Mouse (Mus musculus) ES-E14 (cell line): ENCODE results near the gene Pth1r. TPM values are rescaled to one million over a fixed set of nuclear protein-coding genes. Genes with fewer than 3 reads are reported as not detected.

Source experiments
- DNase-seq: peaks from one replicate; pipeline ENCODE4 v3.0.0-alpha.2; 2013; ENCODE audit warnings: low read depth, low spot score
- H3K27ac ChIP-seq: 2 replicates; pipeline ENCODE4 v1.5.1; 2012; ENCODE audit warnings: low read depth, mild to moderate bottlenecking, low read length, moderate library complexity, mixed read lengths; ENCODE audit not compliant: poor library complexity, insufficient read depth, severe bottlenecking
- H3K36me3 ChIP-seq: 2 replicates; pipeline ENCODE4 v1.6.1; 2012; ENCODE audit warnings: mild to moderate bottlenecking, low read length, moderate library complexity, mixed read lengths; ENCODE audit not compliant: control insufficient read depth, poor library complexity, insufficient read depth, severe bottlenecking
- H3K4me1 ChIP-seq, 2 experiments: fragments of 150-350 bp in 1 of 2; sonication (generic) in 1 of 2; 2 replicates each; pipeline ENCODE4 v1.6.1; 2012; ENCODE audit warnings: low read length in 2 of 2, mild to moderate bottlenecking in 1 of 2, mixed read lengths in 1 of 2; ENCODE audit not compliant: control insufficient read depth in 2 of 2, insufficient read depth in 2 of 2, poor library complexity in 1 of 2
- H3K4me3 ChIP-seq, 2 experiments: fragments of 150-350 bp in 1 of 2; sonication (generic) in 1 of 2; 2 replicates each; pipeline ENCODE4 v1.5.1; 2012; ENCODE audit warnings: low read length in 2 of 2, low read depth in 1 of 2, mild to moderate bottlenecking in 1 of 2, mixed read lengths in 1 of 2; ENCODE audit not compliant: insufficient read depth in 1 of 2, poor library complexity in 1 of 2, severe bottlenecking in 1 of 2
- H3K9ac ChIP-seq: 2 replicates; pipeline ENCODE4 v1.6.1; 2012; ENCODE audit warnings: low read depth, mild to moderate bottlenecking, low read length, mixed read lengths; ENCODE audit not compliant: poor library complexity, insufficient read depth, severe bottlenecking
- H3K9me3 ChIP-seq: fragments of 150-350 bp; sonication (generic); 2 replicates; pipeline ENCODE4 v1.6.1; 2012; ENCODE audit warnings: low read depth, mild to moderate bottlenecking, low read length; ENCODE audit not compliant: control insufficient read depth, insufficient read depth
- CHD2 ChIP-seq: IDR thresholded peaks from 2 replicates; pipeline ENCODE4 v1.6.1; 2014; ENCODE audit warnings: mild to moderate bottlenecking, low read depth, low read length, inconsistent platforms
- HCFC1 ChIP-seq: IDR thresholded peaks from 2 replicates; pipeline ENCODE4 v1.6.1; 2012; ENCODE audit warnings: low read length, inconsistent platforms, borderline replicate concordance; ENCODE audit not compliant: insufficient read depth
- MAFK ChIP-seq: IDR thresholded peaks from 2 replicates; pipeline ENCODE4 v1.6.1; 2014; ENCODE audit warnings: mild to moderate bottlenecking, low read depth, low read length, inconsistent platforms; ENCODE audit not compliant: insufficient read depth
- ZC3H11A ChIP-seq: IDR thresholded peaks from 2 replicates; pipeline ENCODE4 v1.6.1; 2012; ENCODE audit warnings: low read depth, mild to moderate bottlenecking, inconsistent platforms, low read length, borderline replicate concordance
- ZNF384 ChIP-seq: IDR thresholded peaks from 2 replicates; pipeline ENCODE4 v1.6.1; 2012; ENCODE audit warnings: low read depth, low read length, inconsistent platforms
- in situ Hi-C, 2 experiments: fragments of 600-800 bp; cut with MboI; formaldehyde crosslinking; loops; one replicate each; pipeline ENCODE4 v1.15.1; 2025; ENCODE audit warnings: low sequenced_read_pairs in 2 of 2, inconsistent platforms in 1 of 2; ENCODE audit not compliant: unreplicated experiment in 2 of 2
- total RNA-seq: library from RNA; depleted of rRNA; stranded (reverse); fragments of 300-350 nt; gene quantifications from 2 replicates; pipeline ENCODE4 v1.2.3, GENCODE M21; 2012

The Pth1r gene
- total RNA-seq, 1 experiment, result 6.8 TPM

GRCm38 (mm10) chr9:110711996-110712395, 34.9 kb downstream of the Pth1r start:
- H3K36me3 ChIP-seq, result peaks cover 7% of the 10 kb centered on the region; the same call in 1 of the 2 replicates
- no peaks in the 10 kb centered on the region for H3K9me3 ChIP-seq
- H3K9ac ChIP-seq, result no peak overlapping the region
- TF ChIP-seq ZC3H11A (no peak), CHD2 (no peak), HCFC1 (no peak), MAFK (no peak), ZNF384 (no peak)
- H3K4me3 ChIP-seq, result no peak overlapping the region
- no peak overlapping the region for H3K27ac ChIP-seq
- in situ Hi-C loops, result loop anchor here in 1 of 2 experiments (10.0 kb wide), 1 partner anchor 163 kb away; the partner anchor contains the start of gene Als2cl
- DNase-seq, result no peak
- H3K4me1 ChIP-seq, result peaks cover 0 to 3% of the 10 kb centered on the region in 2 experiments; a peak in 1 of 4 replicates

GRCm38 (mm10) chr9:110711532-110711931, 35.4 kb downstream of the Pth1r start:
- in situ Hi-C loops, result loop anchor here in 1 of 2 experiments (10.0 kb wide), 1 partner anchor 163 kb away; the partner anchor contains the start of gene Als2cl
- Histone ChIP-seq H3K9ac (no peak overlapping the region), H3K4me3 (no peak overlapping the region), H3K36me3 (peaks cover 7% of the 10 kb centered on the region; the same call in 1 of the 2 replicates), H3K9me3 (no peaks in the 10 kb centered on the region), H3K4me1 (peaks cover 0 to 3% of the 10 kb centered on the region in 2 experiments; a peak in 1 of 4 replicates), H3K27ac (no peak overlapping the region)
- DNase-seq, result no peak
- no peak for TF ChIP-seq ZNF384
- TF ChIP-seq CHD2, result no peak
- TF ChIP-seq HCFC1, result no peak
- TF ChIP-seq MAFK, result no peak
- TF ChIP-seq ZC3H11A, result no peak

- TF ChIP-seq ZC3H11A (peak; percentile 57; the same call in 1 of the 2 replicates), ZNF384 (no peak), CHD2 (no peak), HCFC1 (no peak), MAFK (no peak)
- H3K27ac ChIP-seq, result no peak overlapping the region
Observed at GRCm38 (mm10) chr9:110709640-110710258, 37.2 kb downstream of the Pth1r start.

GRCm38 (mm10) chr9:110706784-110707183, 40.2 kb downstream of the Pth1r start:
- no peaks in the 10 kb centered on the region for H3K9me3 ChIP-seq
- H3K4me3 ChIP-seq, result no peak overlapping the region
- in situ Hi-C loops, result no loop called here
- H3K4me1 ChIP-seq, result peaks cover 0 to 3% of the 10 kb centered on the region in 2 experiments; a peak in 1 of 4 replicates
- H3K9ac ChIP-seq, result no peak overlapping the region
- H3K36me3 ChIP-seq, result peaks cover 2% of the 10 kb centered on the region; the same call in 1 of the 2 replicates
- no peak overlapping the region for H3K27ac ChIP-seq
- TF ChIP-seq MAFK, result no peak
- TF ChIP-seq CHD2, result no peak
- no peak for TF ChIP-seq ZNF384
- TF ChIP-seq ZC3H11A, result no peak
- TF ChIP-seq HCFC1, result no peak
- DNase-seq, result no peak

More at GRCm38 (mm10) chr9:110709640-110710258, 37.2 kb downstream of the Pth1r start:
- in situ Hi-C loops, result loop anchor here in 1 of 2 experiments (10.0 kb wide), 1 partner anchor 165 kb away; the partner anchor contains the start of gene Als2cl
- Histone ChIP-seq H3K4me1 (peaks cover 0 to 3% of the 10 kb centered on the region in 2 experiments; a peak in 1 of 4 replicates), H3K36me3 (peaks cover 2% of the 10 kb centered on the region; the same call in 1 of the 2 replicates), H3K9ac (no peak overlapping the region), H3K4me3 (no peak overlapping the region), H3K9me3 (no peaks in the 10 kb centered on the region)
- DNase-seq, result peak; percentile 57
